In genomic region chr3:96029336-96029735, GRCm38 (mm10) we compare ENCODE assay signal across 17 mouse cellular contexts. TPM values are rescaled to one million over a fixed set of nuclear protein-coding genes. Genes with fewer than 3 reads are reported as not detected.
DNase-seq lines count a peak whose midpoint lies in the region; ATAC-seq and TF ChIP-seq lines count a peak whose summit lies in the region.
"Had no signal": no experiment of that assay in that cellular context is flagged by ENCODE, and none has a peak within 500 bp of the region (broad histone marks: within the 10 kb centered on the region; RNA-seq: fewer than 3 reads in every experiment).

No protein-coding gene starts in this region.

- H3K27me3 ChIP-seq in heart, adult 2 months (ENCODE audit: control insufficient read depth, insufficient read depth, low read length): no peaks in the 10 kb centered on the region
- no peaks in the 10 kb centered on the region for H3K27me3 ChIP-seq in heart, embryonic 11.5 days (ENCODE audit: control insufficient read depth, insufficient read depth, low read length)
- no peaks in the 10 kb centered on the region for H3K27me3 ChIP-seq in kidney, embryonic 15.5 days
- H3K27me3 ChIP-seq: liver, embryonic 15.5 days; megakaryocyte, embryonic 14.5 days; stomach, embryonic 15.5 days had no signal

- no peak overlapping the region for H3K4me2 ChIP-seq in heart, embryonic 11.5 days
- no peak overlapping the region for H3K4me2 ChIP-seq in kidney, embryonic 15.5 days
- H3K4me2 ChIP-seq: liver, embryonic 15.5 days; stomach, embryonic 15.5 days had no signal

- 83% methylated on average over 3 of the region's 3 CpGs for WGBS in heart, adult 2 months
- WGBS in heart, embryonic 11.5 days (ENCODE audit: insufficient replicate concordance): 83% methylated on average over 3 of the region's 3 CpGs
- 87% methylated on average over 3 of the region's 3 CpGs for WGBS in kidney, embryonic 15.5 days

- no peaks in the 10 kb centered on the region for H3K9me3 ChIP-seq in heart, embryonic 11.5 days (replicated peaks; ENCODE audit: control insufficient read depth, low read length)
- no peaks in the 10 kb centered on the region for H3K9me3 ChIP-seq in kidney, embryonic 15.5 days (replicated peaks)
- H3K9me3 ChIP-seq: liver, embryonic 15.5 days; megakaryocyte, embryonic 14.5 days; stomach, embryonic 15.5 days had no signal

- H3K4me3 ChIP-seq in heart, adult 2 months: no peak overlapping the region
- no peak overlapping the region for H3K4me3 ChIP-seq in heart, embryonic 11.5 days (ENCODE audit: low read depth, low read length)
- no peak overlapping the region for H3K4me3 ChIP-seq in kidney, embryonic 15.5 days (replicated peaks)
- H3K4me3 ChIP-seq: erythroblast, embryonic 14.5 days; liver, embryonic 15.5 days; megakaryocyte, embryonic 14.5 days; stomach, embryonic 15.5 days had no signal

- DNase-seq in heart, adult 2 months: peak in 1 of 2 experiments; percentile 13
- DNase-seq in cerebellum, adult 11 months: peak; percentile 67
- DNase-seq in cerebellum, adult 9-11 months: peak; percentile 90
- DNase-seq in urinary bladder, adult 18-20 months (ENCODE audit: low spot score in 2 of 2): no peak
- no peak for DNase-seq in neural tube, embryonic 10.5 days (ENCODE audit: extremely low spot score, low spot score)
- no peak for DNase-seq in thymus, postnatal 0 days (ENCODE audit: low spot score)
- DNase-seq: adrenal gland, postnatal 36 days; B cell, adult 2 months; lung, postnatal 10 days had no signal

- H3K36me3 ChIP-seq in heart, adult 2 months (ENCODE audit: control insufficient read depth, insufficient read depth, low read length): no peaks in the 10 kb centered on the region
- H3K36me3 ChIP-seq in heart, embryonic 11.5 days (ENCODE audit: control insufficient read depth, insufficient read depth, low read length): no peaks in the 10 kb centered on the region; the same call in 1 of the 2 replicates
- peaks cover 19% of the 10 kb centered on the region; the same call in 1 of the 2 replicates for H3K36me3 ChIP-seq in kidney, embryonic 15.5 days
- H3K36me3 ChIP-seq: liver, embryonic 15.5 days; stomach, embryonic 15.5 days had no signal

- no peaks in the 10 kb centered on the region for H3K4me1 ChIP-seq in heart, adult 2 months (ENCODE audit: control insufficient read depth, insufficient read depth, low read length)
- no peaks in the 10 kb centered on the region for H3K4me1 ChIP-seq in heart, embryonic 11.5 days (ENCODE audit: control insufficient read depth, insufficient read depth, low read length)
- H3K4me1 ChIP-seq in kidney, embryonic 15.5 days: no peaks in the 10 kb centered on the region
- H3K4me1 ChIP-seq: liver, embryonic 15.5 days; stomach, embryonic 15.5 days had no signal

- H3K9ac ChIP-seq in heart, adult 2 months (ENCODE audit: low read depth, low read length): no peak overlapping the region
- no peak overlapping the region for H3K9ac ChIP-seq in heart, embryonic 11.5 days (ENCODE audit: low read depth, low read length)
- no peak overlapping the region for H3K9ac ChIP-seq in kidney, embryonic 15.5 days
- H3K9ac ChIP-seq: liver, embryonic 15.5 days; stomach, embryonic 15.5 days had no signal

- no peak for TF ChIP-seq CTCF in heart, adult 2 months (IDR thresholded peaks at IDR 0.05)

- peak overlapping the region; percentile 52; the same call in 1 of the 2 replicates for H3K27ac ChIP-seq in heart, adult 2 months
- no peak overlapping the region for H3K27ac ChIP-seq in heart, embryonic 11.5 days (ENCODE audit: low read depth, low read length)
- H3K27ac ChIP-seq in kidney, embryonic 15.5 days: 0 out of 2 replicates have a peak overlapping the region, but pooled peaks have one; percentile 18
- H3K27ac ChIP-seq: hindbrain, postnatal 0 days; liver, embryonic 15.5 days; stomach, embryonic 15.5 days had no signal

- TF ChIP-seq EP300 in heart, adult 2 months (IDR thresholded peaks at IDR 0.05; ENCODE audit: insufficient read depth, low read depth, low read length): no peak

- H3K79me2 ChIP-seq in heart, adult 2 months (replicated peaks; ENCODE audit: control insufficient read depth, insufficient read depth, low read length): no peaks in the 10 kb centered on the region

- no peak for ATAC-seq in heart, embryonic 11.5 days (replicated peaks; ENCODE audit: insufficient number of reproducible peaks, low FRiP score, low TSS enrichment)
- no peak for ATAC-seq in kidney, embryonic 15.5 days (replicated peaks; ENCODE audit: low FRiP score)
- ATAC-seq: forebrain, embryonic 14.5 days; hindbrain, postnatal 0 days had no signal

- intact Hi-C loops in heart, adult 2 months (cut with DNase I): no loop called here

- TF ChIP-seq POLR2A in heart, adult 2 months (IDR thresholded peaks at IDR 0.05; ENCODE audit: insufficient read depth, low read depth, low read length): no peak

RNA-seq across cellular contexts. Expression of gene Vps45, which starts 28.9 kb away (rescaled TPM):
- 10 to 100 TPM; 23.0 to 24.5 TPM for total RNA-seq in heart, adult 2 months (2021)
- 4.3 and 7.1 TPM in 2 replicates for polyA plus RNA-seq in heart, adult 2 months (2012; rRNA removed)
- 20.4 and 23.9 TPM in 2 replicates for polyA plus RNA-seq in heart, embryonic 11.5 days (2014; fragmentation: Nextera tagmentation; extraction: Ambion mirVana)
- 39.0 and 39.1 TPM in 2 replicates for polyA plus RNA-seq in kidney, embryonic 15.5 days (2015; fragmentation: Nextera tagmentation; extraction: Ambion mirVana)
- polyA plus RNA-seq in thymus, postnatal 0 days (2015; fragmentation: Nextera tagmentation; extraction: Ambion mirVana): 58.7 and 61.6 TPM in 2 replicates

RNA-seq across cellular contexts. Expression of gene Plekho1, which starts 33.5 kb away (rescaled TPM):
- total RNA-seq in heart, adult 2 months (2021): 10 to 100 TPM; 65.4 to 67.5 TPM
- 82.8 and 110 TPM in 2 replicates for polyA plus RNA-seq in heart, adult 2 months (2012; rRNA removed)
- polyA plus RNA-seq in heart, embryonic 11.5 days (2014; fragmentation: Nextera tagmentation; extraction: Ambion mirVana): 69.5 and 82.2 TPM in 2 replicates
- 43.5 and 44.2 TPM in 2 replicates for polyA plus RNA-seq in kidney, embryonic 15.5 days (2015; fragmentation: Nextera tagmentation; extraction: Ambion mirVana)
- 36.8 and 37.0 TPM in 2 replicates for polyA plus RNA-seq in thymus, postnatal 0 days (2015; fragmentation: Nextera tagmentation; extraction: Ambion mirVana)

Comparison
In these comparisons a context has a peak if more than half of its experiments do, and no peak if none do; other contexts are left out.
1. DNase-seq: peak in cerebellum, adult 11 months (single experiment) and cerebellum, adult 9-11 months (single experiment); none in urinary bladder, adult 18-20 months (0 of 2), neural tube, embryonic 10.5 days (single experiment) and thymus, postnatal 0 days (single experiment).